Comparison of ENCODE assay signal across 12 mouse cellular contexts in the genomic region with DNA sequence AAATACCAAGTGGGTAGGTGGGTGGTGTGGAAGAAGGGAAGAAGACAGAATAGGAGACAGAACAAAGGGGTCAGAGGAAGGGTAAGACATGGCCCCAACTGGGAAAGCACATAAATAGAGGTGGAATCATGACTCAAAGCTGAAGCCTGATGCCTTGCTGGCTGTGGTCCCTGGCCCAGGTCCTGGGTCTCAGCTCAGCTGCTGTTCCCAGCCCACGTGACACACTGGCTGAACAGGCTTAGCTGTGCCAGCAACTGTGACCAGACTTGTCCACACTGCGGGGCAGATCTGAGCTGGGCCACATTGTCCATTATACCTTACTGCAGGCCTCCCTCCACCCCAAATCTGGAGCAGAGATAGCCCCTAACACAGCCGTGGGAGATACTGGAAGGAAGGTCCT.
DNase-seq lines count a peak whose midpoint lies in the region; ATAC-seq and TF ChIP-seq lines count a peak whose summit lies in the region.
"Had no signal": no experiment of that assay in that cellular context is flagged by ENCODE, and none has a peak within 500 bp of the region (broad histone marks: within the 10 kb centered on the region; RNA-seq: fewer than 3 reads in every experiment).

No protein-coding gene starts in this region.

- DNase-seq in heart, adult 2 months: peak; percentile 43 to 62
- DNase-seq in heart, adult 8-10 months (ENCODE audit: low spot score): no peak
- DNase-seq in 3134 (ENCODE audit: extremely low read depth, insufficient read length, low spot score) (peak; percentile 64), CH12.LX (ENCODE audit: extremely low read depth) (no peak), MN1 (ENCODE audit: low spot score) (no peak)
- DNase-seq in gastrocnemius, postnatal 14 days: peak; percentile 87
- DNase-seq: adrenal gland, postnatal 10 days; kidney, postnatal 14 days; liver, embryonic 13.5 days had no signal

- no peak for TF ChIP-seq RAD21 in CH12.LX (IDR thresholded peaks at IDR 0.05; ENCODE audit: low read depth, low read length)

- peaks cover 4% of the 10 kb centered on the region for H3K4me1 ChIP-seq in heart, adult 2 months (ENCODE audit: control insufficient read depth, insufficient read depth, low read length)
- H3K4me1 ChIP-seq in CH12.LX (ENCODE audit: control insufficient read depth in 1 of 2, insufficient read depth in 2 of 2): peaks cover 0 to 8% of the 10 kb centered on the region in 2 experiments; a peak in 2 of 4 replicates
- H3K4me1 ChIP-seq in midbrain, embryonic 16.5 days (ENCODE audit: control insufficient read depth, insufficient read depth, low read length): no peaks in the 10 kb centered on the region

- no peak for ATAC-seq in megakaryocyte, adult 5-6 weeks (ENCODE audit: poor library complexity, severe bottlenecking)
- no peak for ATAC-seq in midbrain, embryonic 16.5 days
- ATAC-seq: intestine, postnatal 0 days had no signal

- no peak for TF ChIP-seq CTCF in heart, adult 2 months (IDR thresholded peaks at IDR 0.05)
- no peak for TF ChIP-seq CTCF in CH12.LX (conservative IDR thresholded peaks at IDR 0.05 in 1 of 2, IDR thresholded peaks at IDR 0.05 in 1 of 2; ENCODE audit: low read depth in 2 of 2, low read length in 2 of 2)

- no peak overlapping the region for H3K9ac ChIP-seq in heart, adult 2 months (ENCODE audit: low read depth, low read length)
- no peak overlapping the region for H3K9ac ChIP-seq in CH12.LX (ENCODE audit: insufficient read depth, low read depth)
- H3K9ac ChIP-seq in midbrain, embryonic 16.5 days (ENCODE audit: low read depth, low read length): no peak overlapping the region
- H3K9ac ChIP-seq: liver, embryonic 13.5 days had no signal

- H3K36me3 ChIP-seq in heart, adult 2 months (ENCODE audit: control insufficient read depth, insufficient read depth, low read length): no peaks in the 10 kb centered on the region
- no peaks in the 10 kb centered on the region for H3K36me3 ChIP-seq in CH12.LX (replicated peaks in 1 of 2; ENCODE audit: control insufficient read depth in 1 of 2, insufficient read depth in 1 of 2, low read length in 1 of 2)
- no peaks in the 10 kb centered on the region for H3K36me3 ChIP-seq in midbrain, embryonic 16.5 days (ENCODE audit: control insufficient read depth, insufficient read depth, low read length)
- H3K36me3 ChIP-seq: liver, embryonic 13.5 days had no signal

- H3K79me2 ChIP-seq in heart, adult 2 months (replicated peaks; ENCODE audit: control insufficient read depth, insufficient read depth, low read length): no peaks in the 10 kb centered on the region
- no peaks in the 10 kb centered on the region for H3K79me2 ChIP-seq in CH12.LX (replicated peaks; ENCODE audit: control insufficient read depth, extremely low read depth, insufficient read depth, poor library complexity, severe bottlenecking)

- H3K27me3 ChIP-seq in heart, adult 2 months (ENCODE audit: control insufficient read depth, insufficient read depth, low read length): no peaks in the 10 kb centered on the region
- H3K27me3 ChIP-seq in CH12.LX (replicated peaks): no peaks in the 10 kb centered on the region
- H3K27me3 ChIP-seq in midbrain, embryonic 16.5 days (ENCODE audit: control insufficient read depth, insufficient read depth, low read depth, low read length): peaks cover 2% of the 10 kb centered on the region
- H3K27me3 ChIP-seq: liver, embryonic 13.5 days had no signal

- no peak for TF ChIP-seq POLR2A in heart, adult 2 months (IDR thresholded peaks at IDR 0.05; ENCODE audit: insufficient read depth, low read depth, low read length)
- TF ChIP-seq POLR2A in CH12.LX (IDR thresholded peaks at IDR 0.05; ENCODE audit: low read depth, low read length): no peak

- no peaks in the 10 kb centered on the region for H3K9me3 ChIP-seq in CH12.LX (replicated peaks; ENCODE audit: low read length)
- H3K9me3 ChIP-seq in midbrain, embryonic 16.5 days (replicated peaks; ENCODE audit: control insufficient read depth, low read length, poor library complexity, severe bottlenecking): no peaks in the 10 kb centered on the region
- H3K9me3 ChIP-seq: liver, embryonic 13.5 days had no signal

- intact Hi-C loops in heart, adult 2 months (cut with DNase I): no loop called here
- intact Hi-C loops in gastrocnemius, postnatal 14 days (cut with DNase I; ENCODE audit: low total_unique reads): no loop called here

- no peak overlapping the region for H3K4me2 ChIP-seq in CH12.LX (ENCODE audit: insufficient read depth, low read depth, poor library complexity, severe bottlenecking)
- no peak overlapping the region for H3K4me2 ChIP-seq in midbrain, embryonic 16.5 days (ENCODE audit: low read length)
- H3K4me2 ChIP-seq: liver, embryonic 13.5 days had no signal

- H3K4me3 ChIP-seq in heart, adult 2 months: no peak overlapping the region
- no peak overlapping the region for H3K4me3 ChIP-seq in CH12.LX (replicated peaks in 1 of 3; ENCODE audit: low read depth in 2 of 3, low read length in 2 of 3, poor library complexity in 1 of 3)
- H3K4me3 ChIP-seq in midbrain, embryonic 16.5 days (ENCODE audit: low read depth, low read length): no peak overlapping the region
- H3K4me3 ChIP-seq: liver, embryonic 13.5 days had no signal

- no peak overlapping the region for H3K27ac ChIP-seq in heart, adult 2 months
- no peak overlapping the region for H3K27ac ChIP-seq in CH12.LX (ENCODE audit: insufficient read depth, low read depth)
- no peak overlapping the region for H3K27ac ChIP-seq in midbrain, embryonic 16.5 days (ENCODE audit: low read length)
- H3K27ac ChIP-seq: liver, embryonic 13.5 days had no signal

- TF ChIP-seq EP300 in heart, adult 2 months (IDR thresholded peaks at IDR 0.05; ENCODE audit: insufficient read depth, low read depth, low read length): no peak
- no peak for TF ChIP-seq EP300 in CH12.LX (IDR thresholded peaks at IDR 0.05; ENCODE audit: low read length)

- dilution Hi-C loops in CH12.LX (cut with MboI; ENCODE audit: extremely low pct_ligation_motif_present, extremely low pct_unique_long_range_greater_than_20kb, low sequenced_read_pairs): no loop called here

- WGBS in heart, adult 2 months: 61% methylated on average over 3 of the region's 3 CpGs
- 78% methylated on average over 3 of the region's 3 CpGs for WGBS in midbrain, embryonic 16.5 days

- in situ Hi-C loops in CH12.LX (cut with MboI; ENCODE audit: low pct_ligation_motif_present, low pct_unique_long_range_greater_than_20kb, low sequenced_read_pairs): no loop called here

TF ChIP-seq in CH12.LX, 34 proteins besides CTCF, POLR2A, EP300 and RAD21:
- TF ChIP-seq MAX (IDR thresholded peaks at IDR 0.05; ENCODE audit: low read length) (no peak), USF1 (IDR thresholded peaks at IDR 0.05; ENCODE audit: low read depth, low read length) (peak; percentile 7; the same call in 1 of the 2 replicates)

Comparison
In these comparisons a context has a peak if more than half of its experiments do, and no peak if none do; other contexts are left out.
1. DNase-seq: peak in heart, adult 2 months (2 of 2), 3134 (single experiment) and gastrocnemius, postnatal 14 days (single experiment); none in heart, adult 8-10 months (single experiment), CH12.LX (single experiment) and MN1 (single experiment).